Mouse (Mus musculus): Measurements from ENCODE around the gene Gm21974. TPM values are rescaled to one million over a fixed set of nuclear protein-coding genes. Genes with fewer than 3 reads are reported as not detected.

The Gm21974 gene
- polyA plus RNA-seq, 1 experiment = not detected

GRCm38 (mm10) chr7:127931351-127932135 lies 36.3 kb upstream of the Gm21974 start:
- Histone ChIP-seq H3K4me3 (replicated peaks) (no peak overlapping the region), H3K36me3 (ENCODE audit: control insufficient read depth) (peaks cover 12% of the 10 kb centered on the region), H3K9me3 (ENCODE audit: control insufficient read depth, low read length) (no peaks in the 10 kb centered on the region), H3K27me3 (ENCODE audit: control insufficient read depth) (peaks cover 7% of the 10 kb centered on the region), H3K4me1 (ENCODE audit: control insufficient read depth) (peaks cover 45% of the 10 kb centered on the region)
- TF ChIP-seq TAL1 (IDR thresholded peaks at IDR 0.05; ENCODE audit: low read length) = no peak

- Histone ChIP-seq H3K36me3 (ENCODE audit: control insufficient read depth) (peaks cover 21% of the 10 kb centered on the region), H3K9me3 (ENCODE audit: control insufficient read depth, low read length) (no peaks in the 10 kb centered on the region), H3K4me1 (ENCODE audit: control insufficient read depth) (peaks cover 36% of the 10 kb centered on the region), H3K27me3 (ENCODE audit: control insufficient read depth) (peaks cover 7% of the 10 kb centered on the region), H3K4me3 (replicated peaks) (no peak overlapping the region)
- TF ChIP-seq GATA1 (IDR thresholded peaks at IDR 0.05; ENCODE audit: low read length) = no peak
- TF ChIP-seq TAL1 (IDR thresholded peaks at IDR 0.05; ENCODE audit: low read length) = no peak
Observed at GRCm38 (mm10) chr7:127930636-127931035, 35.4 kb upstream of the Gm21974 start.

- no peak for TF ChIP-seq GATA1 (IDR thresholded peaks at IDR 0.05; ENCODE audit: low read length)
- TF ChIP-seq TAL1 (IDR thresholded peaks at IDR 0.05; ENCODE audit: low read length) = no peak
- peaks cover 29% of the 10 kb centered on the region for H3K4me1 ChIP-seq (ENCODE audit: control insufficient read depth)
- H3K27me3 ChIP-seq (ENCODE audit: control insufficient read depth) = peaks cover 7% of the 10 kb centered on the region
- H3K36me3 ChIP-seq (ENCODE audit: control insufficient read depth) = peaks cover 28% of the 10 kb centered on the region
- H3K9me3 ChIP-seq (ENCODE audit: control insufficient read depth, low read length) = no peaks in the 10 kb centered on the region
- peak within 1 kb of the TSS; percentile 53 for H3K4me3 ChIP-seq (replicated peaks)
Observed at GRCm38 (mm10) chr7:127929923-127930322, 34.7 kb upstream of the Gm21974 start, which contains the start of gene Prss8. Prss8 (minus strand) TSS chr7:127930104.

GRCm38 (mm10) chr7:127928596-127928995 lies 33.3 kb upstream of the Gm21974 start:
- no peaks in the 10 kb centered on the region for H3K9me3 ChIP-seq (ENCODE audit: control insufficient read depth, low read length)
- no peak for TF ChIP-seq TAL1 (IDR thresholded peaks at IDR 0.05; ENCODE audit: low read length)
- no peak for TF ChIP-seq GATA1 (IDR thresholded peaks at IDR 0.05; ENCODE audit: low read length)
- peaks cover 21% of the 10 kb centered on the region for H3K4me1 ChIP-seq (ENCODE audit: control insufficient read depth)
- peaks cover 7% of the 10 kb centered on the region for H3K27me3 ChIP-seq (ENCODE audit: control insufficient read depth)
- H3K4me3 ChIP-seq (replicated peaks) = no peak overlapping the region
- peaks cover 41% of the 10 kb centered on the region for H3K36me3 ChIP-seq (ENCODE audit: control insufficient read depth)

- H3K27me3 ChIP-seq (ENCODE audit: control insufficient read depth) = peaks cover 7% of the 10 kb centered on the region
- H3K9me3 ChIP-seq (ENCODE audit: control insufficient read depth, low read length) = no peaks in the 10 kb centered on the region; the same call in 1 of the 2 replicates
- TF ChIP-seq TAL1 (IDR thresholded peaks at IDR 0.05; ENCODE audit: low read length) (no peak), GATA1 (IDR thresholded peaks at IDR 0.05; ENCODE audit: low read length) (no peak)
- no peak overlapping the region for H3K4me3 ChIP-seq (replicated peaks)
- peaks cover 50% of the 10 kb centered on the region for H3K36me3 ChIP-seq (ENCODE audit: control insufficient read depth)
- H3K4me1 ChIP-seq (ENCODE audit: control insufficient read depth) = peaks cover 19% of the 10 kb centered on the region
Observed at GRCm38 (mm10) chr7:127927726-127928125, 32.5 kb upstream of the Gm21974 start.

GRCm38 (mm10) chr7:127926846-127927245 lies 31.6 kb upstream of the Gm21974 start:
- H3K27me3 ChIP-seq (ENCODE audit: control insufficient read depth) = peaks cover 7% of the 10 kb centered on the region
- no peak overlapping the region for H3K4me3 ChIP-seq (replicated peaks)
- no peaks in the 10 kb centered on the region; the same call in 1 of the 2 replicates for H3K9me3 ChIP-seq (ENCODE audit: control insufficient read depth, low read length)
- TF ChIP-seq GATA1 (IDR thresholded peaks at IDR 0.05; ENCODE audit: low read length) = no peak
- TF ChIP-seq TAL1 (IDR thresholded peaks at IDR 0.05; ENCODE audit: low read length) = no peak
- H3K36me3 ChIP-seq (ENCODE audit: control insufficient read depth) = peaks cover 59% of the 10 kb centered on the region
- peaks cover 22% of the 10 kb centered on the region for H3K4me1 ChIP-seq (ENCODE audit: control insufficient read depth)

GRCm38 (mm10) chr7:127926066-127926465 lies 30.8 kb upstream of the Gm21974 start:
- no peaks in the 10 kb centered on the region; the same call in 1 of the 2 replicates for H3K9me3 ChIP-seq (ENCODE audit: control insufficient read depth, low read length)
- no peak for TF ChIP-seq TAL1 (IDR thresholded peaks at IDR 0.05; ENCODE audit: low read length)
- TF ChIP-seq GATA1 (IDR thresholded peaks at IDR 0.05; ENCODE audit: low read length) = no peak
- H3K36me3 ChIP-seq (ENCODE audit: control insufficient read depth) = peaks cover 59% of the 10 kb centered on the region
- H3K27me3 ChIP-seq (ENCODE audit: control insufficient read depth) = peaks cover 7% of the 10 kb centered on the region
- H3K4me3 ChIP-seq (replicated peaks) = no peak overlapping the region
- H3K4me1 ChIP-seq (ENCODE audit: control insufficient read depth) = peaks cover 21% of the 10 kb centered on the region

- Histone ChIP-seq H3K4me3 (replicated peaks) (no peak overlapping the region), H3K36me3 (ENCODE audit: control insufficient read depth) (peaks cover 64% of the 10 kb centered on the region)
Observed at GRCm38 (mm10) chr7:127925252-127925651, 30.0 kb upstream of the Gm21974 start.

GRCm38 (mm10) chr7:127923714-127924113 lies 28.5 kb upstream of the Gm21974 start:
- H3K4me3 ChIP-seq (replicated peaks) = no peak overlapping the region
- no peak for TF ChIP-seq TAL1 (IDR thresholded peaks at IDR 0.05; ENCODE audit: low read length)
- TF ChIP-seq GATA1 (IDR thresholded peaks at IDR 0.05; ENCODE audit: low read length) = no peak
- peaks cover 76% of the 10 kb centered on the region for H3K36me3 ChIP-seq (ENCODE audit: control insufficient read depth)
- no peaks in the 10 kb centered on the region; the same call in 1 of the 2 replicates for H3K9me3 ChIP-seq (ENCODE audit: control insufficient read depth, low read length)
- H3K4me1 ChIP-seq (ENCODE audit: control insufficient read depth) = peaks cover 16% of the 10 kb centered on the region
- no peaks in the 10 kb centered on the region for H3K27me3 ChIP-seq (ENCODE audit: control insufficient read depth)

More at GRCm38 (mm10) chr7:127925252-127925651, 30.0 kb upstream of the Gm21974 start:
- Histone ChIP-seq H3K4me1 (ENCODE audit: control insufficient read depth) (peaks cover 20% of the 10 kb centered on the region), H3K27me3 (ENCODE audit: control insufficient read depth) (peaks cover 7% of the 10 kb centered on the region), H3K9me3 (ENCODE audit: control insufficient read depth, low read length) (no peaks in the 10 kb centered on the region; the same call in 1 of the 2 replicates)
- TF ChIP-seq GATA1 (IDR thresholded peaks at IDR 0.05; ENCODE audit: low read length) (no peak), TAL1 (IDR thresholded peaks at IDR 0.05; ENCODE audit: low read length) (no peak)

Measured in erythroblast, embryonic 14.5 days (primary cell).